Mouse (Mus musculus) kidney, adult 11 months (tissue): ENCODE results near the gene Tmem50b.
"Not testable (repeated sequence)": the region's sequence is repeated elsewhere in the genome, so short reads cannot be mapped to it uniquely, and the experiment has no call there.

Experiments
- DNase-seq: peaks from one replicate; pipeline ENCODE4 v3.0.0; 2022

The Tmem50b gene

DNA sequence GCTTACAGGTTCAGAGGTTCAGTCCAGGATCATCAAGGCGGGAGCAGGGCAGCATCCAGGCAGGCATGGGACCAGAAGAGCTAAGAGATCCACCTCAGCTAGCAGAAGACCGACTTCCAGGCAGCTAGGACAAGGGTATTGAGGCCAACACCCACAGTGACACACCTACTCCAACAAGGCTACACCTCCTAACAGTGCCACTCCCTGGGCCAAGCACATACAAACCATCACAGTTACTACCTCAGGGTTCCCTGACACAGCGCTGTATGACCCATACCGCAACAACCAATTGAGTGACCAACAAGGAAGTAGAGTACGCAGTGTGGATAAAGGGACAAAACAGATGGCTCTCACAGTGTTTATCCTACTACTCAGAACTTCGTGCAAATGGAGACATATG lies 61.2 kb downstream of the Tmem50b start:
- no peak for DNase-seq

GRCm38 (mm10) chr16:91534888-91535287 lies 62.7 kb downstream of the Tmem50b start:
- DNase-seq, result no peak

GRCm38 (mm10) chr16:91534477-91534876 lies 63.1 kb downstream of the Tmem50b start:
- DNase-seq, result no peak

DNA sequence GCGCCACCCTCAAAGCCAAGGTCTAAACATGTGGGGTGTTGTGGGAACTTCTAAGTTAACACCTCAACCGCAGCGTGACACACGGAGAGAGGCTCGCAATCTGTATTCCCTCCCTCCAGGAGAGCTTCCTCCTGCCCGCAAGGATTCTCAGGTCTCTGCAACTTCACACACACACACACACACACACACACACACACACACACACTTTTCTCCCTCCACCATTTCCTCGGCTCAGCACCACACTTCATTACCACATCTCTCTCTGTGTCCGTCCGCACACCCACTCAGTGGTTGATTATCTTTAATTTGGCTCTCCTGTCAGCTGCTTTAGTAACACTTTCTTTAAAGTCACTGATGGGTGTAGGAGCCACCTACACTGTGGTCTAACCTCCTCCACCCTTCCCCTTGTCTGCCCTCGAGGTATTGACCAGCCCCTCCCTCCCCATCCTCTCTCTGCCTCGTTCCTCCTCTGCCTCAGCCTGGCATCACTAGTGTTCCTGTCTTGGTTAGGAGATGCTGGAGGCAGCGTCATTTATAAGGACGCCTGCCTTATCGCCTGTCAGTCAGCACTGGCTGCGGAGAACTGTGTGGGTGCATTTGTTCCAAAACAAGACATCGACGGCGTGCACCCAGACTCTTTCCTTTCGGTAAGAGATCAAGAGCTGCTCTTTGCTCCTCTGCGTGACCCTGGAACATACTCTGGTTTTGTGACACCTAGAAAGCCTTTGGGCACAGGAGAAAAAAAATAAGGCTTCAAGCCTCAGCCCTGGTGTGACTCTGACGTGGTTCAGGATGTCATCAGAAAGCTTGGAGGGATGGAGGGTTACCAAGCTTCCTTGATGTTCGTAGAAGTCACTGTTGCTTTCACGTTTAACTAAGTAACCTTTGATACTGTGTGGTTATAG lies 64.3 kb downstream of the Tmem50b start:
- no peak for DNase-seq

GRCm38 (mm10) chr16:91532429-91532828 lies 65.2 kb downstream of the Tmem50b start:
- no peak for DNase-seq

DNA sequence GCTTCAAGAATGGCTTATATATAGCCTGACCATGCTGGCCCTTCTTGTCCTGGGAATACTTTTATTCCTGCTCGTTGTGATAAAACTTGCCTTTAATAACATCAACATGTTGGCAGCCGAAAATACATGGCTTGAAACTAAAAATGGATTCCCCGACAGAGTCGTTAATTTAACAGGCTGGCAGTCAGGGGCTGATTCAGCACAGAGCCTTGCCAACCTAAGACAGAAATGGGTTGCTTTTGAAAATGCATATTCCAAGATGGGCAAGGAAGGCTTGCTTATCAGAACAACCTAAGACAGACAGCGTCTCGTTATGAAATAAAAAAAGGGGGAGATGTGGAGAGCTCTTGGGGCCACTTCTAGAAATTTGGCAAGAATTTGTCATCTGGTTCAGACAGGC lies 65.7 kb downstream of the Tmem50b start:
- no peak for DNase-seq

DNA sequence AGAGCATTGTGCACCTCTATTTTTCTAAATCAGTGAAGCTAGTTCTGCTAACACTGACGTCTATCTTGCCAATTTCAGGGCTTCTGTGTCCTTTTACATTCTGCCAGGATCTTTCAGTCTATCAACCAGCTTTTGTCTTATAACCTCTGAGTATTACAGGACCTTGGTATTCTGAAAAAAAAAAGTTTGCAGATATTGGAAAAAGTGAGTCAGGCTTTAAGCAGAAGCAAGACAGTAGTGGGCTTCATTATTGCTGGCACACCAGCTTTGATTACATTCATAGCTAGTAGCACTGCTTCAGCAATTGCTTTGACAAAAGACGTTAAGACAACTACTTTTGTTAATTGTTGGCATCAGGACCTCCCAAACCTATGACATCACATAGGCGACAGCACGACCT lies 66.8 kb downstream of the Tmem50b start:
- not testable (repeated sequence) for DNase-seq

GRCm38 (mm10) chr16:91528578-91528977 lies 69.0 kb downstream of the Tmem50b start:
- DNase-seq, result no peak

- no peak for DNase-seq
Measured at GRCm38 (mm10) chr16:91527500-91527899, 70.1 kb downstream of the Tmem50b start.

DNA sequence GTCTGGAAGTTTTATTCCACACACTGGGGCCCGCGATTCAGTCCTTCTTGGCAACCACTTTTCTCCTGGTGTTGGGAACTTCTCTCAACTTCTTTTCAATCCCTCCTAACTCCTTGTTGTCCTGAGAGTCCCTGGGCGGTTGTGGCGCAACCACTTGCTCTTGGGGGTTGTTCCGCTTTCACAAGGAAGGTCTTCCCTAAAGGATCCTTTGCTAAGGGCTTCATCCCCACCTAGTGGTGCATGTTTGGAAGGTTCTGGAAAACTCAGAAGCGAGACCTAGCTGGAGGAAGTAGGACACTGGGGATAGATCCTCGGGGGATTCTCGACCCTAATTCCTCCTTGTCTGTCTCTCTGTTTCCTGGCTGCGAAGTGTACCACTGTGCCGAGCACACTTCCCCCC lies 70.5 kb downstream of the Tmem50b start:
- no peak for DNase-seq

- DNase-seq, result no peak
Measured at GRCm38 (mm10) chr16:91526274-91526673, 71.3 kb downstream of the Tmem50b start.
